Mouse (Mus musculus) Patski (cell line): ENCODE measurements at regions not wholly inside any gene's neighbourhood (a gene's known extent, or its start where the extent isn't known, plus 50 kb on each side); places are given as distances from the start of the nearest gene placed in this dataset.

ENCODE experiments used
- ATAC-seq: fragments of 100-300 bp; one replicate; pipeline ENCODE4 v1.8.0; 2021
- CTCF ChIA-PET: fragments of 350-600 bp; sonication (Branson Sonifier 250); formaldehyde crosslinking; loops from one replicate; lab custom pipeline; 2022; ENCODE audit warnings: inconsistent platforms; lab: Charles Lee
- POLR2A ChIA-PET: fragments of 350-600 bp; sonication (Branson Sonifier 250); formaldehyde crosslinking; loops from one replicate; lab custom pipeline; 2022; ENCODE audit warnings: antibody characterized with exemption, inconsistent platforms; lab: Charles Lee
- DNase-seq: peaks from one replicate; pipeline ENCODE4 v3.0.0-alpha.2; 2011; ENCODE audit warnings: low read depth, low spot score
- H3K27me3 ChIP-seq: fragments of 371-371 bp; one replicate; pipeline ENCODE4 v1.5.1; 2021
- CTCF ChIP-seq: fragments of 100-300 bp; IDR thresholded peaks from one replicate; pipeline ENCODE4 v1.5.1; 2021
- in situ Hi-C: fragments of 300-500 bp; cut with MboI; formaldehyde crosslinking; loops from 3 replicates; pipeline ENCODE4 v1.11.1; 2018; ENCODE audit warnings: low pct_unique_long_range_greater_than_20kb, mixed read lengths

DNA sequence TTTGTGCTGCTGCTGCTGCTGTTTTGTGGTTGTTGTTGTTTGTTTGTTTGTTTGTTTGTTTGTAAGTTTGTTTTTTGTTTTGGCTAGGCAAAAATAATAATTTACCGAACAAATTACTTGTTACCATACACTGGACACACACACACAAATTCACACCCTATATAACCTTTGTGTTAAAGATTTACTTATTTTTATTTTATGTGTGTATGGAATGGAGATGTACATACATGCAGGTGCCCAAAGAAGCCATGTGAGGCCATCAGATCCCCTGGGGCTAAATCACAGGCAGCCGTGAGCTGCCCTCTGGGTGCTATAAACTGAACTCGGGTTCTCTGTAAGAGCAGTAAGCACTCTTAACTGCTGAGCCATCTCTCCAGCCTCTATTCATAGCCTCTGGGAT is 56.0 kb downstream of the Pttg1 start:
- in situ Hi-C loops = no loop called here
- H3K27me3 ChIP-seq = peaks cover 5% of the 10 kb centered on the region
- ATAC-seq = no peak
- CTCF ChIA-PET = no interaction called here
- no peak for DNase-seq
- TF ChIP-seq CTCF = no peak
- POLR2A ChIA-PET = no interaction called here

DNA sequence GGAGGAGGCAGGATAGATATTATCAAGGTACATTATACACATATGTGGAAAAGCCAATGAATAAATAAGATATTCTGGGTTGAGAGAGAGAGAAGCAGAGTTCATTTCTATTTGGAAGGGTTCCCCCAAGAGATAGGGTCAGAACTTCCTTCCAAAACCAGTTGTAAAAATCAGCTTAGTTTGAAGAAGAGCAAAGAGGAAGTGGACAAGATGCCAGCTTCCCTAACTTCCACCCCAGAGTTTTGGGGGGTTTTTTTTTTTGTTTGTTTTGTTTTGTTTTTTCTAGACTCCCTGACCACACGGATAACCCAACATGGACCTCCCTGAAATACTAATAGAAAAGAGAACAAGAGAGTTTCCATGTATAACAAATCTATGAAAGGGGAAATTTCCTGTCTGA is 57.7 kb downstream of the Pttg1 start:
- ATAC-seq (no peak), DNase-seq (no peak)
- ChIA-PET CTCF (no interaction called here), POLR2A (no interaction called here)
- in situ Hi-C loops = no loop called here
- H3K27me3 ChIP-seq = peaks cover 5% of the 10 kb centered on the region
- TF ChIP-seq CTCF = no peak

DNA sequence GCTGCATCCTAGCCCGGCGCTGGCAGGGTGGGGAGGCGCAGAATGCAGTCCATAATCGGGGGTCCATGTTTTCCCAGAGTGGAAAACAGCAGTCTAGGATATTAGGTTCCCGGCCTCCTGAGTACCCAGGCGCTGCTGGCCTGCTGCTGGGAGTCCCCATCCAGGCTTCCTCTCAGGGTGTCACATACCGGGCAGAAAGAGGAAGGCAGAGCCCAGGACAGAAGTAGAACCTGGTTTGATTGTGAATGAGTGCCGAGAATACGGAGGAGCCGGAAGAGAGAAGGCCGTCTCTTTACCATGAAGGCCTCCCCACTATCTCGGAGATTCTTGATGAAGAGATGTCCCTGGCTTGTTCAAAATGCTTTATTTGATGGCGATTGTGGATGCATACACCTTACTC is 64.2 kb downstream of the Pttg1 start:
- no peak for DNase-seq
- in situ Hi-C loops = no loop called here
- ATAC-seq = no peak
- no peak for TF ChIP-seq CTCF
- ChIA-PET CTCF (no interaction called here), POLR2A (no interaction called here)
- H3K27me3 ChIP-seq = peaks cover 20% of the 10 kb centered on the region

DNA sequence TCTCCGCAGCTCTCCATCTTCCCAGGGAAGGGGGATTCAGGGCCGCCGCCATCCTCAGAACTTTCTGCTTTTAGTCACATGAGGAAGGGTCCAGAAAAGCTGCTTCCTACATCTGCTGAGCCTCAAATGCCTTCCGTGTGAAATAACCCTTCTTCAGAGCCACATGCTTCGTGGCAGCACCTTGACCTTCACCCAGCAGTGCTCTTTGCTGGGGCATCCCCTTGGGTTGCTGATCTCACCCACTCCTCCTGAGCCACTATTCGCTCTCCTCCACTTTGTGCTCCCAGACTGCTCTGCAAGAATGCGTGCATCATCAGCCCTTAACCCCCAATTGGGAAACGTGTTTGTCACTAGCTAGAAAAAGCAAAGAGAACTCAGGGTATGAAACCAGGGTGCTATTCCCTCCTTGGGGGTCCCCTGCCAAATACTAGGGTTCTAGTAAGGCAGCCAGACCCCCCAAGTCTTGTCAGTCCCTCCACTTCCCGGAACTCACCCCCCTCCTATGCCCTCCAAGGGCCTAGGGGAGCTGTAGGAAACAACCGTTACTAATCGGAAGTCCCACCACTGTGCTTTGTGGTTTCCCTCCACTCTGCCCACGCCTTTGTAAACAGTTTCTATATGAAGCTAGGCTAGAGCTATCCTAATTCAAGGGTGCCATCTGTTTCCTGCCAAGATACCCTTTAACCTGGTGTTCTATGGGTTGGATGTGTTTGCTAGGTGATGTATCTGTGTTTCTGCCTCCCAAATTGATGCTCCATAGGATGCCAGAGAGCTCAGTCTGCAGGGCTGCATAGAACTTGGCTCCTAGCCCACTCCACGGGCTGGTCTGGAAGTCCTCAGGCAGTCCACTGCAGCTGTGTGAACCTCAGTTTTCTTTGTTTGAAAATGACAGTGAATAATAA is 67.4 kb downstream of the Pttg1 start:
- in situ Hi-C loops = no loop called here
- ChIA-PET POLR2A (no interaction called here), CTCF (no interaction called here)
- no peak for TF ChIP-seq CTCF
- ATAC-seq = no peak
- DNase-seq = no peak
- peaks cover 15% of the 10 kb centered on the region for H3K27me3 ChIP-seq

DNA sequence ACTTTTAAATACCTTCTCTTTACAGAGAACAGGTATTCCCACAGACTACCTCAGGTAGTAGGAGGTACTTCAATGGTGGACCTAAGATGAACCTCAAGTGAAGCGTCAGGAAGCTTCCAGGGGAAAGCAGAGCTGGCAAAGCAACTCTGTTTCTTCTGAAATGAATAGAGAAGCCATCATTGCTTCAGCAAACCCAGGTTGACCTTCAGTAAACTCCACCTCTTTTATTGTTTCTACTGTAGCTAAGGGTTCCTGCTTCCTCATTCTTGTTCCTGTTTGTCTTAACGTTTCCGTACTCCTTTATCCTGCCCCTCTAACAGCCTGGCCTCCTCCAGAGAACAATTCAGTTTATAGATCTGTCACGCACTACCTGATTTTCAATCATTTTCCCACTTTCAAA is 72.4 kb downstream of the Pttg1 start:
- TF ChIP-seq CTCF = no peak
- ChIA-PET POLR2A (no interaction called here), CTCF (no interaction called here)
- in situ Hi-C loops = no loop called here
- DNase-seq = no peak
- no peak for ATAC-seq
- peaks cover 2% of the 10 kb centered on the region for H3K27me3 ChIP-seq

DNA sequence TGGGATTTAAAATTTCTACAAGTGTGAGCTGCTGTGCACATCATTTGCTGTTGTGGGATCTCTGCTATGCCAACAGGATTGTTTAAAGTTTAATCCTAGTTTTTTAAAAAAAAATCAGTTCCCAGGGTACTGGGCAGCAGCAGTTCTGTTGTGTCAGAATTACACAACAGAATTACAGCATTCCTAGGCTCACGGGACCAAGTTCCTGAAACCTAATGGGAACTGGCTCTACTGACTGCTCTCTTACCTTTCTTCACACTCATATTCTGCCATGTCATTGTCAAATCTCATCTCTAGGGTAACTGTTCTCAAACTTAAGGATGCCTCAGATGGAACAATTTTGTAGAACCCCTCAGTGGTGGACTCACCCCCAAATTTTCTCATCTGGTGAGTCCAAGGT is 73.0 kb downstream of the Pttg1 start:
- ChIA-PET CTCF (no interaction called here), POLR2A (no interaction called here)
- DNase-seq (no peak), ATAC-seq (no peak)
- no peak for TF ChIP-seq CTCF
- no peaks in the 10 kb centered on the region for H3K27me3 ChIP-seq
- in situ Hi-C loops = no loop called here

DNA sequence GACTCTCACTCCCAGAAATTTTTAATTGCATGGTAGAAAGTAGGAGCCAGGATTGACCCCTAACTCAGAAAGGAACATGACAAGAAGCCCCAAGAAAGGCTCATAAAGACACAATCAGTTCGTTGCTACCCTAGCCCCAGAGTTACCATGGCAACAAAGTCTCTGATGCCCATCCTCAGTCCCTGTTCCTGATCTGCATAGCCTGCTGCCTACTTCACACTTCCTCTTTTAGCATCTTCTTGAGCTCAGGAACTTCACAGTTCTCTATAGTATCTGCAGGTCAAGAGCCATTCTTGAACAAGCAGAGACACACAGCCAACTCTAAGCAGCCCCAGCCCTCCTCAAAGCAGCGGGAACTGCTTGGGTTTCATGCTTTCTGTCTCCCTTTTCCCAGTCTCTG is 74.2 kb downstream of the Pttg1 start:
- no peak for TF ChIP-seq CTCF
- in situ Hi-C loops = no loop called here
- CTCF ChIA-PET = no interaction called here
- POLR2A ChIA-PET = no interaction called here
- DNase-seq = no peak
- no peak for ATAC-seq
- H3K27me3 ChIP-seq = no peaks in the 10 kb centered on the region

DNA sequence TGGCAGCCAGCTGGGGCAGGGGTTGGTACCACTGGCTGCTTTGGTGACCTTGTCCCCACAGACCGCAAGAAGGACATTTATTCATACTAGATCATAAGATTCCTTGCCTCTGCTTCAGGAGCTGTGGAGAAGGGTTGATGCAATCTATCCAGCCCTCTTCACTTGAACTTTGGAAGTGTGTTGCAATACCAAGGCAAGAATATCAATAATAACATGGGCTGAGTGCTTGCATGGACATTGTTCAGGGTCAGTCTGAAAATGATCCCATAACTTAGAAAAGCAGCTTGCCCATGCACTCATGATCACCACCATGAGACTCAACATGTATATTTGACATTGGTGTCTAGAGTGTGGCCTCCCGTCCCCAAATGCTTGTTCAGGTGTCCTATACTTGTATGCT is 74.7 kb downstream of the Pttg1 start:
- H3K27me3 ChIP-seq = no peaks in the 10 kb centered on the region
- ChIA-PET CTCF (no interaction called here), POLR2A (no interaction called here)
- no peak for TF ChIP-seq CTCF
- in situ Hi-C loops = no loop called here
- DNase-seq (no peak), ATAC-seq (no peak)

DNA sequence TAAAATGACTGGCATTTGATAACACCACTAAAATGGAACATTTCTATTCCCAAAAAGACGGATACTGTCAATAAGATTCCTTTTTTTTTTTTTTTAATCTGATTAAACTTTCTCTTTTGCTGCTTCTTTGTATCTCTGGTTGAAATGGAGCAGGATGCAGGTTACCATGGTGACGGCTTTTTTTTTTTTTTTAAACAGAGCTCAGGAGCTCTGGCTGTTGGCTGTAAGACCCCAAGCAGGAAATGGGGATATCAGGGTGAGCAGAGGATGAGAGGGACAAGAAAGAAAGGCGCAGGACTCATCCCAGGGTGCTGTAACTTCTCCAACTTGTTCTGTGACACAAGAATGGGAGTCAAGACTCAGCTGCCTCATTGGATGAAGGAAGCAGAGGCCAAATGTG is 75.8 kb downstream of the Pttg1 start:
- DNase-seq (no peak), ATAC-seq (no peak)
- in situ Hi-C loops = no loop called here
- TF ChIP-seq CTCF = no peak
- peaks cover 1% of the 10 kb centered on the region for H3K27me3 ChIP-seq
- POLR2A ChIA-PET = no interaction called here
- CTCF ChIA-PET = interaction anchor here (0.7 kb wide), 1 partner anchor 40 kb away, joined by 3 read pairs; no protein-coding TSS in a partner anchor

DNA sequence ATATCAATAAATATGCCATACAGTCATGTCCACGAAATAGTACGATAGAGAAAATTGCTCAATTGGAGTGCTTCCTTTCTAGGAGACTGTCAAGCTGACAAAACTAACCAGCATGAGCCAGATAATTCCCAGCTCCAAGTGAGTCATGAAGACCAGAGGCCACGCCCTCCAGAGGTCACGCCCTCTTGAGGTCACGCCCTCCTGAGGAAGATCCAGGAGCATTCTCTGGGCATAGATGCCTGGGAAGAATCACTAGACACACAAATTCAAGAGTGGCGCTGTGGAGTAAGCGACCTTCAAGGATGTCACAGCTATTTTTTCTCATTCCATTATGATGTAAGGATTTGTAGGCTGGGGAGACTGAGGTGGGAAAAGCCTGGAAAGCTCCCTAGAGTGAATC is 76.5 kb downstream of the Pttg1 start:
- ChIA-PET CTCF (no interaction called here), POLR2A (no interaction called here)
- DNase-seq (no peak), ATAC-seq (no peak)
- peaks cover 3% of the 10 kb centered on the region for H3K27me3 ChIP-seq
- TF ChIP-seq CTCF = no peak
- in situ Hi-C loops = no loop called here

DNA sequence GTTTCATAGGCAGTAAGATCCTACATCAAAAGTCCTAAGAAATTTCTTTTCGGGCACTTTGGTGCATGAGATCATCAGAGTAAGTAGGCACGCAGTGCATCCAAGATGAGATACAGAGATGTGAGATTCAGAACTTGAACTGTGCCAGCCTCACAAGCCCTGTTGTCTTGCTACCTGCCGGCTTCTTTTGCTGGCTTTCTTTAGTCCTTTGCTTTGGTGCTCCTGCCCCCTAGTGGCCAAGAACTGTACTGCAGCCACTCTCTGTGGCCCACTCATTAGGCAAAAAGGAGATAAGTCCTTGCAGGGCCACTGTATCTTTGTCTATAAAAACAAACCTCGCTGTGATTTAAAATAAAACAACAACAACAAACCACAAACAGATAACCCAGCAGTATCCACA is 77.5 kb downstream of the Pttg1 start:
- DNase-seq (peak; percentile 10), ATAC-seq (no peak)
- peaks cover 7% of the 10 kb centered on the region for H3K27me3 ChIP-seq
- POLR2A ChIA-PET = no interaction called here
- peak; percentile 97 for TF ChIP-seq CTCF
- in situ Hi-C loops = no loop called here
- CTCF ChIA-PET = no interaction called here
